Mouse (Mus musculus) MEL (cell line): Measurements from ENCODE around the gene Ppfibp1. TPM values are rescaled to one million over a fixed set of nuclear protein-coding genes. Genes with fewer than 3 reads are reported as not detected.
A peak's percentile ranks its signal among the peaks of the same experiment; 100 is the strongest.

Source experiments
- DNase-seq: peaks from one replicate; pipeline ENCODE4 v3.0.0; 2011; ENCODE audit warnings: low read depth, low spot score
- H3K27ac ChIP-seq: 2 replicates; pipeline ENCODE4 v1.5.1; 2012; ENCODE audit warnings: low read depth, mild to moderate bottlenecking, control low read depth, low read length, moderate library complexity; ENCODE audit not compliant: control insufficient read depth
- H3K27me3 ChIP-seq, 2 experiments: fragments of 150-350 bp in 1 of 2; sonication (generic) in 1 of 2; 2 replicates each; pipeline ENCODE4 v1.6.1; 2012; ENCODE audit warnings: low read length in 2 of 2, mild to moderate bottlenecking in 2 of 2, improper control_type of control experiment in 1 of 2, moderate library complexity in 1 of 2; ENCODE audit not compliant: insufficient read depth in 2 of 2, control insufficient read depth in 1 of 2
- H3K36me3 ChIP-seq, 2 experiments: 2 replicates each; pipeline ENCODE4 v1.6.1; 2012 to 2014; ENCODE audit warnings: low read length in 2 of 2, improper control_type of control experiment in 1 of 2, inconsistent platforms in 1 of 2, mild to moderate bottlenecking in 1 of 2; ENCODE audit not compliant: insufficient read depth in 2 of 2, control insufficient read depth in 1 of 2
- H3K4me1 ChIP-seq, 2 experiments: fragments of 150-350 bp in 1 of 2; sonication (generic) in 1 of 2; 2 replicates each; pipeline ENCODE4 v1.6.1; 2012; ENCODE audit warnings: low read length in 2 of 2, improper control_type of control experiment in 1 of 2, mild to moderate bottlenecking in 1 of 2; ENCODE audit not compliant: insufficient read depth in 2 of 2, control insufficient read depth in 1 of 2
- H3K4me3 ChIP-seq, 2 experiments: fragments of 150-350 bp in 1 of 2; sonication (generic) in 1 of 2; 2 replicates each; pipeline ENCODE4 v1.5.1; 2012; ENCODE audit warnings: low read depth in 2 of 2, low read length in 2 of 2, mild to moderate bottlenecking in 2 of 2, moderate library complexity in 2 of 2, control low read depth in 1 of 2, improper control_type of control experiment in 1 of 2; ENCODE audit not compliant: control insufficient read depth in 1 of 2, insufficient read depth in 1 of 2
- H3K79me2 ChIP-seq: 2 replicates; pipeline ENCODE4 v1.6.1; 2012; ENCODE audit warnings: mild to moderate bottlenecking, low read length, moderate library complexity; ENCODE audit not compliant: control insufficient read depth, poor library complexity, insufficient read depth
- H3K9ac ChIP-seq: 2 replicates; pipeline ENCODE4 v1.6.1; 2012; ENCODE audit warnings: low read depth, mild to moderate bottlenecking, control low read depth, low read length, moderate library complexity; ENCODE audit not compliant: control insufficient read depth, poor library complexity, severe bottlenecking
- H3K9me3 ChIP-seq: fragments of 150-350 bp; sonication (generic); replicated peaks from 2 replicates; pipeline ENCODE4 v1.6.1; 2012; ENCODE audit warnings: mild to moderate bottlenecking, low read length, improper control_type of control experiment, moderate library complexity; ENCODE audit not compliant: insufficient read depth
- CHD1 ChIP-seq: IDR thresholded peaks from 2 replicates; pipeline ENCODE4 v1.6.1; 2012; ENCODE audit warnings: low read depth, mild to moderate bottlenecking, inconsistent platforms, low read length, improper control_type of control experiment
- CHD2 ChIP-seq: IDR thresholded peaks from 2 replicates; pipeline ENCODE4 v1.6.1; 2011; ENCODE audit warnings: low read length, improper control_type of control experiment
- CTCF ChIP-seq, 3 experiments: IDR thresholded peaks in 2 of 3; conservative IDR thresholded peaks in 1 of 3; 2 replicates each; pipeline ENCODE4 v1.5.1; 2011 to 2012; ENCODE audit warnings: low read length in 3 of 3, low read depth in 2 of 3, mild to moderate bottlenecking in 2 of 3, improper control_type of control experiment in 1 of 3, inconsistent platforms in 1 of 3, mixed read lengths in 1 of 3, moderate library complexity in 1 of 3; ENCODE audit not compliant: control insufficient read depth in 1 of 3, insufficient read depth in 1 of 3, poor library complexity in 1 of 3, severe bottlenecking in 1 of 3
- ELF1 ChIP-seq: IDR thresholded peaks from 2 replicates; pipeline ENCODE4 v1.6.1; 2014; ENCODE audit warnings: low read depth, mild to moderate bottlenecking, inconsistent platforms, low read length, improper control_type of control experiment, moderate library complexity
- EP300 ChIP-seq, 2 experiments: IDR thresholded peaks; 2 replicates each; pipeline ENCODE4 v1.6.1; 2011; ENCODE audit warnings: improper control_type of control experiment in 2 of 2, low read length in 2 of 2, low read depth in 1 of 2, mild to moderate bottlenecking in 1 of 2
- ETS1 ChIP-seq: IDR thresholded peaks from 2 replicates; pipeline ENCODE4 v1.6.1; 2012; ENCODE audit warnings: low read depth, mild to moderate bottlenecking, inconsistent platforms, low read length, improper control_type of control experiment, moderate library complexity
- GABPA ChIP-seq: IDR thresholded peaks from 2 replicates; pipeline ENCODE4 v1.6.1; 2012; ENCODE audit warnings: low read depth, mild to moderate bottlenecking, inconsistent platforms, low read length, improper control_type of control experiment, moderate library complexity
- GATA1 ChIP-seq: IDR thresholded peaks from 2 replicates; pipeline ENCODE4 v1.6.1; 2011; ENCODE audit warnings: low read depth, low read length, improper control_type of control experiment
- HCFC1 ChIP-seq: IDR thresholded peaks from 2 replicates; pipeline ENCODE4 v1.6.1; 2012; ENCODE audit warnings: low read depth, mild to moderate bottlenecking, inconsistent platforms, low read length, improper control_type of control experiment, moderate library complexity
- JUND ChIP-seq: IDR thresholded peaks from 2 replicates; pipeline ENCODE4 v1.6.1; 2011; ENCODE audit warnings: low read depth, mild to moderate bottlenecking, improper control_type of control experiment, low read length
- KAT2A ChIP-seq: conservative IDR thresholded peaks from 2 replicates; pipeline ENCODE4 v1.6.1; 2012; ENCODE audit warnings: low read depth, low read length, improper control_type of control experiment, inconsistent platforms
- MAFK ChIP-seq: IDR thresholded peaks from 2 replicates; pipeline ENCODE4 v1.6.1; 2011; ENCODE audit warnings: low read depth, mild to moderate bottlenecking, low read length, improper control_type of control experiment, borderline replicate concordance
- MEF2A ChIP-seq: IDR thresholded peaks from 2 replicates; pipeline ENCODE4 v1.6.1; 2014; ENCODE audit warnings: low read depth, mild to moderate bottlenecking, inconsistent platforms, low read length, improper control_type of control experiment; ENCODE audit not compliant: poor library complexity, insufficient replicate concordance, severe bottlenecking; ENCODE audit errors: extremely low read depth
- MYB ChIP-seq: IDR thresholded peaks from 2 replicates; pipeline ENCODE4 v1.6.1; 2011; ENCODE audit warnings: mild to moderate bottlenecking, low read depth, low read length, improper control_type of control experiment
- MYC ChIP-seq: IDR thresholded peaks from 2 replicates; pipeline ENCODE4 v1.6.1; 2011; ENCODE audit warnings: low read depth, mild to moderate bottlenecking, low read length, improper control_type of control experiment, moderate library complexity
- NRF1 ChIP-seq: IDR thresholded peaks from 2 replicates; pipeline ENCODE4 v1.6.1; 2014; ENCODE audit warnings: low read depth, mild to moderate bottlenecking, inconsistent platforms, low read length, improper control_type of control experiment, moderate library complexity; ENCODE audit not compliant: poor library complexity, insufficient read depth, severe bottlenecking
- POLR2A ChIP-seq, 2 experiments: IDR thresholded peaks; 2 replicates each; pipeline ENCODE4 v1.6.1; 2011 to 2012; ENCODE audit warnings: low read length in 2 of 2, mild to moderate bottlenecking in 2 of 2, control low read depth in 1 of 2, improper control_type of control experiment in 1 of 2, low read depth in 1 of 2, moderate library complexity in 1 of 2; ENCODE audit not compliant: control insufficient read depth in 1 of 2, insufficient read depth in 1 of 2, poor library complexity in 1 of 2
- POLR2AphosphoS2 ChIP-seq: IDR thresholded peaks from 2 replicates; pipeline ENCODE4 v1.6.1; 2011; ENCODE audit warnings: low read length, improper control_type of control experiment
- POLR2AphosphoS5 ChIP-seq: IDR thresholded peaks from 2 replicates; pipeline ENCODE4 v1.6.1; 2012; ENCODE audit warnings: low read depth, borderline replicate concordance, mild to moderate bottlenecking, inconsistent platforms, low read length, moderate library complexity, mixed read lengths
- RAD21 ChIP-seq: IDR thresholded peaks from 2 replicates; pipeline ENCODE4 v1.6.1; 2011; ENCODE audit warnings: mild to moderate bottlenecking, low read depth, low read length, improper control_type of control experiment
- RCOR1 ChIP-seq: IDR thresholded peaks from 2 replicates; pipeline ENCODE4 v1.6.1; 2012; ENCODE audit warnings: low read depth, mild to moderate bottlenecking, inconsistent platforms, low read length, improper control_type of control experiment
- TAL1 ChIP-seq: IDR thresholded peaks from 2 replicates; pipeline ENCODE4 v1.6.1; 2012; ENCODE audit warnings: mild to moderate bottlenecking, inconsistent platforms, low read length, moderate library complexity, mixed read lengths
- TBP ChIP-seq: IDR thresholded peaks from 2 replicates; pipeline ENCODE4 v1.8.0; 2011; ENCODE audit warnings: low read depth, low read length, improper control_type of control experiment
- TCF12 ChIP-seq: IDR thresholded peaks from 2 replicates; pipeline ENCODE4 v1.6.1; 2014; ENCODE audit warnings: low read depth, mild to moderate bottlenecking, inconsistent platforms, low read length, improper control_type of control experiment, moderate library complexity
- USF1 ChIP-seq: IDR thresholded peaks from 2 replicates; pipeline ENCODE4 v1.6.1; 2014; ENCODE audit warnings: low read depth, mild to moderate bottlenecking, inconsistent platforms, low read length, improper control_type of control experiment, moderate library complexity
- USF2 ChIP-seq, 2 experiments: IDR thresholded peaks; 2 replicates each; pipeline ENCODE4 v1.6.1; 2011 to 2012; ENCODE audit warnings: improper control_type of control experiment in 2 of 2, low read length in 2 of 2, borderline replicate concordance in 1 of 2, inconsistent platforms in 1 of 2, low read depth in 1 of 2, mild to moderate bottlenecking in 1 of 2; ENCODE audit not compliant: insufficient read depth in 1 of 2
- ZC3H11A ChIP-seq: IDR thresholded peaks from 2 replicates; pipeline ENCODE4 v1.6.1; 2012; ENCODE audit warnings: low read depth, mild to moderate bottlenecking, inconsistent platforms, low read length, improper control_type of control experiment
- ZMIZ1 ChIP-seq: IDR thresholded peaks from 2 replicates; pipeline ENCODE4 v1.6.1; 2012; ENCODE audit warnings: low read depth, mild to moderate bottlenecking, inconsistent platforms, low read length, improper control_type of control experiment, moderate library complexity
- ZNF384 ChIP-seq: IDR thresholded peaks from 2 replicates; pipeline ENCODE4 v1.6.1; 2012; ENCODE audit warnings: low read depth, mild to moderate bottlenecking, inconsistent platforms, low read length, improper control_type of control experiment
- polyA plus RNA-seq, 2 experiments: library from polyadenylated mRNA; stranded (reverse) in 1 of 2; unstranded in 1 of 2; fragments of >175 nt in 1 of 2; fragments of >200 nt in 1 of 2; gene quantifications; 2 replicates each; pipeline versions ENCODE4 v1.2.1 to v1.2.4; 2012; ENCODE audit warnings: low replicate concordance in 2 of 2, low read depth in 1 of 2; ENCODE audit not compliant: insufficient read length in 2 of 2, insufficient read depth in 1 of 2, missing spikeins in 1 of 2
- total RNA-seq: library from RNA; depleted of rRNA; stranded (reverse); fragments of 300-350 nt; gene quantifications from 2 replicates; pipeline ENCODE4 v1.2.3, GENCODE M21; 2012

The Ppfibp1 gene
- total and polyA plus RNA-seq, 3 experiments: 12.2 to 14.6 TPM; not detected in 1

- Histone ChIP-seq H3K4me3 (no peak overlapping the region), H3K27me3 (no peaks in the 10 kb centered on the region), H3K36me3 (peaks cover 0 to 34% of the 10 kb centered on the region in 2 experiments; a peak in 2 of 4 replicates), H3K9me3 (no peaks in the 10 kb centered on the region), H3K27ac (no peak overlapping the region), H3K9ac (no peak overlapping the region), H3K79me2 (no peaks in the 10 kb centered on the region), H3K4me1 (peaks cover 20 to 27% of the 10 kb centered on the region in 2 experiments)
- no peak for TF ChIP-seq MAFK
- no peak for TF ChIP-seq CHD1
- TF ChIP-seq MYB: no peak
- no peak for TF ChIP-seq HCFC1
- no peak for TF ChIP-seq ZMIZ1
- TF ChIP-seq MEF2A: no peak
- TF ChIP-seq ZC3H11A: no peak
- no peak for DNase-seq
Measured at GRCm38 (mm10) chr6:146944830-146945229, 56.5 kb downstream of the Ppfibp1 start.

DNA sequence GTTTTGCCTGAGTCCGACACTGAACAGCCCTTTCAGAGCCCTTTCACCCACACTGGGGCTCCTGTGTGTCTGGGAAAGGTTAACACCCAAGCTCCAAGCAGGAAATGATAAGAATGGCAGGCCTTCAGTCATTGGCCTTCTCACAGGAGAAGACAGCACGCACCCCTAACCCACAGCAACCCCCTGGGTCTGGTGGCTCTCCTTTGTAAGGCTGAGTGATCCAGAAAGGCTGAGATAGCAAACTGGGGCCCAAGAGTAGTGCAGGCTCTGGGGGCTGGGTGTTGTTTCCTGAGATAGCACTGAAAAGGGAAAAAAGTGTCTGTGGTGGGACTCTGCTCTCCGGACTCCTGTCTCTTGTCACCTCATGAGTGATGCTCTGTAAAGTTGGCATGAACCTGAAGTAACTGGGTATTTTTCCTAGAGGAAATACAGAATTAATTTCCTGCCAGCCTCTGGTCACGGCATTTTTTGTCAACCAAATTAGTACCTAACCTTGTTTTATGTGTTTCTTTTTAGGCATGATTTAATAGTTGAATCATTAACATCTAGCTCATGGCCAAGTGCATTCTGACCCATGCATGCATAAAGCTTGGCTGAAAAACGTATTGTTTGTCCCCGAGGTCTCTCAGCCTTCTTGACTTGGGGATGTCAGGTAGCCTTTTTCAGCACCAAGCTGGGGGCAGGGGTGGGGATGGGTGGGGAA lies 58.2 kb downstream of the Ppfibp1 start:
- Histone ChIP-seq H3K27ac (peak overlapping the region; percentile 25), H3K36me3 (peaks cover 0 to 41% of the 10 kb centered on the region in 2 experiments; a peak in 2 of 4 replicates), H3K9ac (peak overlapping the region; percentile 39), H3K4me3 (no peak overlapping the region), H3K27me3 (no peaks in the 10 kb centered on the region), H3K79me2 (no peaks in the 10 kb centered on the region), H3K4me1 (peaks cover 28 to 32% of the 10 kb centered on the region in 2 experiments), H3K9me3 (no peaks in the 10 kb centered on the region)
- peak; percentile 69 for DNase-seq
- no peak for TF ChIP-seq TBP
- no peak for TF ChIP-seq MEF2A
- no peak for TF ChIP-seq CTCF (IDR thresholded peaks at IDR 0.05 in 2 of 3, conservative IDR thresholded peaks at IDR 0.05 in 1 of 3; ENCODE audit: control insufficient read depth in 1 of 3, insufficient read depth in 1 of 3, low read depth in 2 of 3, low read length in 3 of 3, poor library complexity in 1 of 3, severe bottlenecking in 1 of 3)
- no peak for TF ChIP-seq CHD1
- no peak for TF ChIP-seq RCOR1
- no peak for TF ChIP-seq POLR2A (IDR thresholded peaks at IDR 0.05; ENCODE audit: control insufficient read depth in 1 of 2, insufficient read depth in 1 of 2, low read depth in 1 of 2, low read length in 2 of 2, poor library complexity in 1 of 2)
- no peak for TF ChIP-seq POLR2AphosphoS5
- TF ChIP-seq POLR2AphosphoS2: no peak
- TF ChIP-seq HCFC1: no peak
- TF ChIP-seq USF1: no peak
- no peak for TF ChIP-seq NRF1
- TF ChIP-seq ZNF384: peak; percentile 43
- TF ChIP-seq ELF1: no peak
- no peak for TF ChIP-seq CHD2
- TF ChIP-seq MAFK: no peak
- peak; percentile 17 to 29; a peak in 1 of 4 replicates for TF ChIP-seq EP300 (IDR thresholded peaks at IDR 0.05; ENCODE audit: low read depth in 1 of 2, low read length in 2 of 2)
- no peak for TF ChIP-seq ZC3H11A
- no peak for TF ChIP-seq GABPA
- no peak for TF ChIP-seq MYC
- no peak for TF ChIP-seq JUND
- no peak for TF ChIP-seq KAT2A
- no peak for TF ChIP-seq USF2 (IDR thresholded peaks at IDR 0.05; ENCODE audit: borderline replicate concordance in 1 of 2, insufficient read depth in 1 of 2, low read depth in 1 of 2, low read length in 2 of 2)
- TF ChIP-seq TAL1: 0 out of 2 replicates have a peak, but pooled peaks have one; percentile 5
- no peak for TF ChIP-seq RAD21
- TF ChIP-seq TCF12: 0 out of 2 replicates have a peak, but pooled peaks have one; percentile 25
- peak; percentile 32; the same call in 1 of the 2 replicates for TF ChIP-seq ETS1
- TF ChIP-seq GATA1: peak; percentile 5; the same call in 1 of the 2 replicates
